Mouse (Mus musculus) gastrocnemius, postnatal 4 days (tissue): ENCODE results near the gene Parp4. TPM values are rescaled to one million over a fixed set of nuclear protein-coding genes. Genes with fewer than 3 reads are reported as not detected.

Source experiments
- DNase-seq, 2 experiments: peaks; one replicate each; pipeline ENCODE4 v3.0.0; 2021 to 2022; ENCODE audit warnings: low spot score in 2 of 2, mixed read lengths in 2 of 2
- total RNA-seq, 2 experiments: library from RNA; stranded (reverse); gene quantifications; 2 replicates each; pipeline ENCODE4 v1.2.3; 2021

The Parp4 gene
- total RNA-seq, 2 experiments from 2014 or later, result 15.4 to 15.5 TPM

DNA sequence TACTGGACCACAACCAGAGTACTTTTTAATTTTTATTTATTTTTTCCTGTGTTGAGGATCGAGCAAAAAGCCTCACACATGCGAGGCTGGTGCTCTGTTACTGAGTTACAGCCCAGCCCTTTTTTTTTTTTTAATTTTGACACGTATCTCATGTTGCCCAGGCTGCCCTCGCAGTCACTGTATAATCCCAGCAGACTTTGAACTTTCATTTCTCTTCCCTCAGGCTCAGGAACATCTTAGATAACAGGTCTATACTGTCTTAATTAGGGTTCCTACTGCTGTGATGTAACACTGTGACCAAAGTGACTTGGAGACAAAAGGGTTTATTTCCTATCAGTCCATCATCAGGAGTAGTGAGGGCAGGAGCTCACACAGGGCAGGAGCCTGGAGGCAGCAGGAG lies 29.7 kb downstream of the Parp4 start:
- DNase-seq, result no peak

DNA sequence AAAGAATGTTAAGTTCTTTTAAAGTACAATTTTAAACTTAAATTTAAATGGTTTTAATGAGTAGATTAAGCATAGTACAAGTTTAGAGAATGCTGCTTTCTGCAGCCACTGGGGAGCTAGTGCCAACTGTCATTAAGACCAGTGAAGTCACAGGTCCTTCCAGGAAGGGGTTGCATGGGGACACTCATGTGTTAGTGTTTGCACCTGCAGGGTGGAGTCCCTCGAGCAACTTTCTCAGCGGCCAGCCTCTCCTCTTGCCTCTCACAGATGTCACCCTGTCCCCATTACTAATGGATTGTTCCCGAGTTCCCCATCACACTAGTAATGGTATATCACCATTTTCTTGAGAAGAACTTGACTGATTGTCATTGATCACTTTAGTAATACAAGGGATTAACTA lies 37.8 kb downstream of the Parp4 start:
- no peak for DNase-seq

GRCm38 (mm10) chr14:56617470-56617869 lies 42.1 kb downstream of the Parp4 start:
- DNase-seq, result no peak

DNA sequence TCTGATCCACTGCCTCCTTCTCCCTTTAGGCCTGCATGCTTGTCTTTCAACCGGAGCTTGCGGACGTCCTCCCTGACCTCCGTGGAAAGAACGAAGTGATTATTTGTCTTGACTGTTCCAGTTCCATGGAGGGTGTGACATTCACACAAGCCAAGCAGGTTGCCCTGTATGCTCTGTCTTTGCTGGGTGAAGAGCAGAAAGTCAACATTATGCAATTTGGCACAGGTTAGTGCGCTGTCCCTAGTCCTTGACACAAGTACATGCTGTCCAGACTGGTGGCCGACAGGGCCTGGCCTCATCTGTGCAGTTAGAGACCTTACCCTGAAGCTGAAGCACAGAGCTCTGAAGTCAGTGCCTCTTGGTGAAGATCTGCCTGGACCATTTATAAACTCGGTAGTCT lies 45.0 kb downstream of the Parp4 start:
- no peak for DNase-seq

- no peak for DNase-seq
Observed at GRCm38 (mm10) chr14:56626202-56626601, 50.8 kb downstream of the Parp4 start.

- no peak for DNase-seq
Observed at GRCm38 (mm10) chr14:56628336-56628735, 52.9 kb downstream of the Parp4 start.

DNA sequence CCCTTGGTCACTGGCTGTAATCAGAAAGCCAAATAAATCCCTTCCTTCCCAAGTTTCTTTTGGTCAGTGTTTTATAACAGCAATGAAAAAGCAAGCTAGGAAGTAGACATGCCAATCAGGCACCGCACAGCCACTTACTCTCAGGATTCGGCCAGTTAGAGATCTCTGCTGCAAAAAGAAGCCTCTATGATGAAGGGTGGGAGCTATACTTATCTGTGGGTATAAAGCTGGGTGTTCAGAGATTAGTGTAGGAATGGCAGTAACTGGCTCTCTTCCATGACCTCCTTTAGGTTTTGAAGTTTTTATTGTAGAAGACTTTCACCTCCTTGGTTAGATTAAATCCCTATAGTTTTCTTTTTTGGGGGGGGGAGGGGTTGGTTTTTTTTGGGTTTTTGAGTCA lies 55.7 kb downstream of the Parp4 start:
- no peak for DNase-seq

GRCm38 (mm10) chr14:56647206-56647605 lies 71.8 kb downstream of the Parp4 start:
- no peak for DNase-seq

DNA sequence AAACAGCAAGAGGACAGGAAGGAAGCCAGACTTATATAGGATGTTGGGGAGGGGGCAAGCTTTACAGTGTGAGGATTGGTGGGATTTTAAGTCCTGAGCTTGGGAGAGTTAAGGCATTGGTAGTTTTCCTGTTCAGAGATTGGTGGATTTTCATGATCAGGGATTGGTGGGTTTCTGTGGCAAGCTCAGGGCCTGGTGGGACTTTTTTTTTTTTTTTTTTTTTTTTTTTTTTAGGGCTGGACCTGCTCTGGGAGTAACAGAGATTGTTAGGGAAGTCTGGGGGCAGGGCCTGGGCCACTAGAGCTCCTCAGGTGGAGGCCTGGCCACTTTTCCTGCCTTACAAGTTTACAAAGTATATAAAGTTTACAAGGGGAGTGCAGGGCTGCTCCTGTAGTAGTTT lies 74.0 kb downstream of the Parp4 start:
- DNase-seq, result no peak

DNA sequence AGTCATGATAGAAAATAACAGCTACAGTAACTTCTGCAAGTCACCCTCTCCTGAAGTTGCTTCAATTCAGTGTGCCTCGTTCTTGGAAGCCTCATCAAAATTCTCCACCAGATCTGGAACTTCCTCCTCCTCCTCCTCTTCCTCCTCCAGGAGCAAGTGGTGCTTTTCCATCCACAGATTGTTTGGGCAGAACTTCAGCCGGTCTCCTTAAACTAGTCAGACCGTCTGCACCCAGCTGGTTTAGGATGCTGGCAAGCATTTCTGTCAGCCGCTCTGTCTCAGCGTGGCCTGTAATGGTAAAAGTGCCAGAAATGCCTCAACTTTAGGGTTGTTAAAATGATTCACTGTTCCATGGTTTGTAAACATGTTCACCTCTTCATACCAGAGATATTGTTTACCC lies 90.2 kb downstream of the Parp4 start:
- no peak for DNase-seq

- DNase-seq, result no peak
Observed at GRCm38 (mm10) chr14:56666909-56667308, 91.5 kb downstream of the Parp4 start.

GRCm38 (mm10) chr14:56667969-56668802 lies 92.8 kb downstream of the Parp4 start, which contains the start of gene Mphosph8:
TSS of gene Mphosph8 (plus strand) at chr14:56668248.
- peak; percentile 96 to 98 for DNase-seq

- DNase-seq, result no peak
Observed at GRCm38 (mm10) chr14:56669046-56669620, 93.7 kb downstream of the Parp4 start.

DNA sequence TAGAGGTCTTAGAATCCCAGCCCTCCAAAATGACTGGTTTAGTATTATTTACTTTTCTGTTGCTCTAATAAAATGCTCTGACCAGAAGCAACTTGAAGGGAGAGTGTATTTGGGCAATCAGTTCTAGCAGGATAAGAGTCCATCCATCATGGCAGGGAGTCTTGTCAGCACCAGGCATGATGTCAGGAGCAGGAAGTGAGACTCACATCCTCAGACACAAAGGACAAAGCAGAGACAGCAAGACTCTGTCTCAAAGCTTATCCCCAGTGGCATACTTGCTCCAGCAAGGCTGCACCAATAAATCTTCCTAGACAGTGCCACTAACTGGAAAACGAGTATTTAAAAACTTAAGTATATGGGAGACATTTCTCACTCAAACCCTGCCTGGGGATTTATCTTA lies 110.0 kb downstream of the Parp4 start:
- no peak for DNase-seq

DNA sequence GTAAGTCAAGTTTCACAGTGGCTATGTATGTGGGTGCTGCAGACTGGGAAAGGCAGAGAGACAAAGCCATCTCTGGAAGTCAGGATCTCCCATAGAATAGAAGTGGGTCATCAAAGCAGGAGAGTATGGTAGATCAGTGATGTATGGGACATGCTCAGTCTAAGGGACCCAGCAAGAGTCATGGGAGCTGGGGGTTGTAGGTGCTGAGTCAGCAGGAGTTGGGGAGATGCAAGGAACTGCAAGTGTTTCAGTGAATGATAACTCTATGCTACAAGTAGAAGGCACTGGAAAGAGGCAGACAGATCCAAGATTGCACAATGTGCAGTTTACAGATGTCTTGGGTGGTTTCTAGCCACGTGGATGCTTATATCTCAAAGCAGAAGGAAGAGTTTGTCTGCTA lies 113.7 kb downstream of the Parp4 start:
- no peak for DNase-seq

DNA sequence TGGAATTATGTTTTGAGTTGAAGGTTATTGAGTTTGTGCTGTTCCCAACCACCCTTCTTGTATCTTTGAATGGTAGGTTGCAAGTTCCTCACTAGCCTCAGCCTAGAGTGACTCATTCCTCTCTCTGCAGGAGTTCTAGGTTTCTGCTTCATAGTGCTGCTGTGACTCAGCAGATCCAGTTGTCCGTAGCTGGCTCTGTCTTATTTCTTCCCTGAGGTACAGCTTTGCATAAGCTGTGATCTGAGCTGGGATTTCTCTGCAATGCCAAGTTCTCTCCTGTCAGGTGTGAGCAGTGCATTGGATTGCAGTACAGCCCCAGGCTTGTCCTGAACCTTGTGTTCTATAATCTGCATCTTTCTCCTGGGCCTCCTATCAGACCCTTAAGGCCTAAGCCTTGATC lies 114.3 kb downstream of the Parp4 start:
- DNase-seq, result no peak

DNA sequence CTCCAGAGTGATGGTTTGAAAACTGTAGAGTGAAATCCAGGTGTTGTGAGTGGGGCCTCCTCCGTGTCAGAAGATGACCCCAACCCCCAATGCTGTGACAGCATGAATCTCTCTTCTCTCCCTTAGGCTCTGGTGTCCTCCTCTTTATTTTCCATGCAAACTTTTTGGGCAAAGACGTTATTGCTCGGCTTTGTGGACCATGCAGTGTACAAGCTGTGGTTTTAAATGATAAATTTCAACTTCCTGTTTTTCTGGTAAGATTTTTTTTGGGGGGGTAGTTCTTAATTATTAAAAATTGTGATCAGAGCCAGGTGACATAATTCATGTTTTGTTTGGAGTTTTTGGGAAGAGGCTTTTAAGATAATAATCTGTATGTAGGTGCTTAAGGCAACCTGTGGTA lies 120.1 kb downstream of the Parp4 start:
- DNase-seq, result no peak

- DNase-seq, result no peak
Observed at GRCm38 (mm10) chr14:56697836-56698235, 122.4 kb downstream of the Parp4 start.

DNA sequence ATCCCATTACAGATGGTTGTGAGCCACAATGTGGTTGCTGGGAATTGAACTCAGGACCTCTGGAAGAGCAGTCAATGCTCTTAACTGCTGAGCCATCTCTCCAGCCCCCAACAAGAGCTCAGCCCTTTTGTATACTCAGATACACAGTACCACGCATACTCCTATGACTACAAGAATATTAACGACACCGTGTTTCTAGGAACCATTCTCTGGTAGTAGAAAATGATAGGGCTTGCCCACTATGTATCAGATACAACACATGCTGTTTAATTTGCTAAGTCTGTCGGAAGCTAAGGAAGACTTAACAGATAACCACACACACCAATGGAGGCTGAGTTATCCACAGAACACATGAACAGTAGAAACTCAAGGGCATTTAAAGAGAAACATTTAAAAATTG lies 127.2 kb downstream of the Parp4 start:
- DNase-seq, result no peak

DNA sequence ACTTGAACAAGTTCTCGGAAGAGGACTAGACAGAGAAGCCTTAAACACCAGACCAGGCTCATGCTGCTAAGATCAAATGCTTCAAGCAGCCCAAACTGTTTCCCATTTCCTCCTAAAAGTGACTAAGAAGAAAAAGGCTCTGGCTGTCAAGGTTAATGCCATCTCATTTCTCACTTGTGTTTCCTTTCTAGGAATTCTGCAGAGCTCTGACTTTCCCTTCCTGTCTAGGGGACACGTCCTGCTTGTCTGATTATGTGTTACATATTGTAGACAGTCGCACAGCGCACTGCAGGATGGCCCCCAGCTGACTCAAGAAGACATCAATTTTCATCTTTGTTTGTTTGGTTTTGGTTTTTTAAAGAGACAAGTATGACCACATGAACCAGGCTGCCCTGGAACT lies 130.3 kb downstream of the Parp4 start:
- no peak for DNase-seq
